Mouse (Mus musculus) forebrain, postnatal 0 days (tissue): ENCODE data around the gene Txndc2. TPM values are rescaled to one million over a fixed set of nuclear protein-coding genes. Genes with fewer than 3 reads are reported as not detected.

Source experiments
- ATAC-seq: fragments of 200-750 bp; cut with Nextera tagmentation; 2 replicates; pipeline ENCODE4 v1.8.0; 2017; ENCODE audit warnings: mild to moderate bottlenecking, moderate library complexity
- DNase-seq: peaks from one replicate; pipeline ENCODE4 v3.0.0-alpha.2; 2015
- H3K27ac ChIP-seq: fragments of 300-500 bp; sonication (generic); 2 replicates; pipeline ENCODE4 v1.5.1; 2014; ENCODE audit warnings: low read depth, mild to moderate bottlenecking, antibody characterized with exemption, low read length, moderate library complexity, mixed read lengths
- H3K27me3 ChIP-seq: fragments of 300-500 bp; sonication (generic); 2 replicates; pipeline ENCODE4 v1.6.1; 2014; ENCODE audit warnings: mild to moderate bottlenecking, low read length, mixed read lengths; ENCODE audit not compliant: insufficient read depth
- H3K36me3 ChIP-seq: fragments of 300-500 bp; sonication (generic); 2 replicates; pipeline ENCODE4 v1.6.1; 2014; ENCODE audit warnings: mild to moderate bottlenecking, moderate library complexity; ENCODE audit not compliant: insufficient read depth
- H3K4me1 ChIP-seq: fragments of 300-500 bp; sonication (generic); 2 replicates; pipeline ENCODE4 v1.6.1; 2014; ENCODE audit warnings: antibody characterized with exemption; ENCODE audit not compliant: insufficient read depth
- H3K4me2 ChIP-seq: fragments of 300-500 bp; sonication (generic); 2 replicates; pipeline ENCODE4 v1.6.1; 2014; ENCODE audit warnings: low read depth, mild to moderate bottlenecking, moderate library complexity
- H3K4me3 ChIP-seq: fragments of 300-500 bp; sonication (generic); 2 replicates; pipeline ENCODE4 v1.5.1; 2014; ENCODE audit warnings: low read depth, low read length, mixed read lengths
- H3K9ac ChIP-seq: fragments of 300-500 bp; sonication (generic); 2 replicates; pipeline ENCODE4 v1.6.1; 2014; ENCODE audit warnings: mild to moderate bottlenecking
- H3K9me3 ChIP-seq: fragments of 300-500 bp; sonication (generic); 2 replicates; pipeline ENCODE4 v1.6.1; 2016; ENCODE audit warnings: low read length
- CTCF ChIP-seq: sonication (generic); IDR thresholded peaks from 2 replicates; pipeline ENCODE4 v1.5.1; 2016; ENCODE audit warnings: antibody characterized with exemption, control low read depth, low read depth
- WGBS: fragments of 180-500 bp; shearing (Covaris S2); extraction: QIAGEN DNeasy Blood & Tissue Kit; methylation state at CpG from one replicate; pipeline ENCODE4 v1.1.7; 2014; 5-methylcytosine and 5-hydroxymethylcytosine counted together
- polyA plus RNA-seq: library from polyadenylated mRNA; unstranded; fragments of >200 nt; fragmentation: Nextera tagmentation; extraction: Ambion mirVana; gene quantifications from 2 replicates; pipeline ENCODE4 v1.2.1, GENCODE M21; 2015
- total RNA-seq: library from RNA; depleted of rRNA; stranded (reverse); fragments of >200 nt; gene quantifications from 2 replicates; pipeline ENCODE4 v1.2.3, GENCODE M21; 2014

The Txndc2 gene
- total and polyA plus RNA-seq, 2 experiments from 2014 or later, result 0.19 TPM; not detected in 1

GRCm38 (mm10) chr17:65679806-65680446, 38.0 kb upstream of the Txndc2 start:
- Histone ChIP-seq H3K4me2 (no peak overlapping the region), H3K9ac (no peak overlapping the region), H3K9me3 (no peaks in the 10 kb centered on the region), H3K27ac (no peak overlapping the region), H3K27me3 (no peaks in the 10 kb centered on the region), H3K4me3 (no peak overlapping the region), H3K36me3 (no peaks in the 10 kb centered on the region), H3K4me1 (no peaks in the 10 kb centered on the region)
- DNase-seq (no peak), ATAC-seq (0 out of 2 replicates have a peak, but pooled peaks have one; percentile 17)
- 62% methylated on average over 14 of the region's 14 CpGs for WGBS
- no peak for TF ChIP-seq CTCF

DNA sequence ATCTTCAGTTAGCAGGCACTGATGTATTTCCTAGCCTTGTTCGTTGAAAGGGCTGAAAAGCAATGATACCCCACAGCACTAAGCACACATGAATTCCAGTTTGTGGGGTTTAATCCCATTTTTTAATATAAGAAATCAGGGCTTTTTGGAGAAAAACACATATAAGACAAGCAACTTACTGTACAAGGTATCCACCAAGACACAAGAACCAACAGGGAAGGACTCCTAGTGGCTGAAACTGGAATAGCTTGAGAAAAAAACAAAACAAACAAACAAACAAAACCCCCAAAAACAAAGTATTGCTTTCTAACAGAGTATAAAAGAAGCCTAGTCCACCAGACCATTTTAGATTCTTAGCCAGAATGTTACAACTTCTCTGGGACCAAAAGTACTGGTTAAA, 35.8 kb upstream of the Txndc2 start:
- Histone ChIP-seq H3K27ac (no peak overlapping the region), H3K4me2 (no peak overlapping the region), H3K4me3 (no peak overlapping the region), H3K27me3 (no peaks in the 10 kb centered on the region), H3K9ac (no peak overlapping the region), H3K36me3 (no peaks in the 10 kb centered on the region), H3K9me3 (no peaks in the 10 kb centered on the region), H3K4me1 (no peaks in the 10 kb centered on the region)
- DNase-seq (no peak), ATAC-seq (no peak)
- 96% methylated on average over 1 of the region's 1 CpGs for WGBS
- peak; percentile 35 for TF ChIP-seq CTCF

DNA sequence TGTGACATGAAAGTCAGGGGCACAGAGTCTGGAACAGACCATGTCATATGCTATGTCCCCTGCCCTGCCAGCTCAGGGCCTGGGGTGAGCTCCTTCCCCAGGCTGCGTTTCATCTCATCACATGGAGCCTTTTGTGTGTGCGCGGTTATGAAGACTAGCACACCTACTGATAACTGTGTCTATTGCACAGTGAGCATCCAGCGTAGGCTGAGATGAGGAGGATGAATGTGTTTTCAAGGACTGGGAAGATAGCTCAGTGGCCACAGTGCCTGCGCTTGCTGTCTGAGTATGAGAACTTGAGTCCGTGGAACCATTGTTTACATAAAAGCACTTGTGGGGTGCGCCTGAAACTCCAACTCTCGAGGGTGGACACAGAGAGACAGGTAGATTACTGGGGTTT, 34.6 kb upstream of the Txndc2 start:
- no peak overlapping the region for H3K4me3 ChIP-seq

DNA sequence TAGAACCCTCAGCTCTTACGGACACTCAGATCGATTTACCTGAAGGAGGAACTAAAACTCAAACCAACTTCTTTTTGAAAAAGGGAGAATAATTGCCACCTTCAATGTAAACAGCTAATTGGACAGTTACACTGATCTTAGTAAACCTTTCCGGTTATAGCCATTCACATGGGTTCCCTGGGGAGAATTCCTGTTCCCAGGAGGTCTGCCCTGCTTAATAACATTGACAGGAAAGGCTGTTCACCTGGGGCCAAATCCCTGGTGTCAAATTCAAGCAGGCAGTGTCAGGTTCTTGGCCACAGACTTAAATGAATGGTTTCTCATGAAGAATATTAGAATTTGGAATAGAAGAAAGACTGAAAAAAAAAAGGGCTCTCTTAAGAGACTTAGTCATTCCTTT, 34.0 kb upstream of the Txndc2 start:
- Histone ChIP-seq H3K4me2 (no peak overlapping the region), H3K9me3 (no peaks in the 10 kb centered on the region), H3K4me1 (no peaks in the 10 kb centered on the region), H3K27ac (no peak overlapping the region), H3K27me3 (no peaks in the 10 kb centered on the region), H3K9ac (no peak overlapping the region), H3K4me3 (no peak overlapping the region), H3K36me3 (no peaks in the 10 kb centered on the region)
- WGBS, result 78% methylated on average over 3 of the region's 3 CpGs
- no peak for DNase-seq
- ATAC-seq, result no peak
- no peak for TF ChIP-seq CTCF

More for the DNA sequence above, 34.6 kb upstream of the Txndc2 start:
- no peaks in the 10 kb centered on the region for H3K36me3 ChIP-seq
- TF ChIP-seq CTCF, result no peak
- ATAC-seq (no peak), DNase-seq (no peak)
- H3K27me3 ChIP-seq, result no peaks in the 10 kb centered on the region
- H3K27ac ChIP-seq, result no peak overlapping the region
- H3K4me1 ChIP-seq, result no peaks in the 10 kb centered on the region
- H3K9me3 ChIP-seq, result no peaks in the 10 kb centered on the region
- no peak overlapping the region for H3K9ac ChIP-seq
- no peak overlapping the region for H3K4me2 ChIP-seq
- WGBS, result 95% methylated on average over 8 of the region's 8 CpGs

DNA sequence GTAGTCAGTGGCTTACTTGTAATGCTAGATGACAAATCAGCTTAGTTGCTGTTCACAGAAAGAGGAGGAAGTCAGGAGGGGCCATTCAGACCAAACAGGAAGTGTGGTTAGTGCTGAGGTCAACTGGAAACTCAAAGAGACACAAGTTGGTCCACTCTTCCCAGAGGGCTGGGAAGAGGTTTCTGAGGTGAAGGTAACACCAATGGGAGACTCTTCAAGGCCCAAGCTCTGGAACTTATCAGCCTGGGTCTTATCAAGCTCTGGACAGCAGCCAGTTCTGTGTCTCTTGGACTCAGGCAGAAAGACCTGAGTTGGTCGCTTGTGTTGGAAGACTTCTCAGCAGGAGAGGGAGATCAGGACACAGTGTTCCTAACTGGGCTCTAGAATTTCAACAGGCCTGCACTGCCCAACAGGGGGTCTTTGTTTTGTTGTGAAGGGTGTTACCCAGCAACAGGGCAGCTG, 32.8 kb upstream of the Txndc2 start:
- no peak for ATAC-seq

GRCm38 (mm10) chr17:65672926-65673325, 31.0 kb upstream of the Txndc2 start:
- Histone ChIP-seq H3K4me3 (no peak overlapping the region), H3K9ac (no peak overlapping the region), H3K36me3 (no peaks in the 10 kb centered on the region), H3K27ac (no peak overlapping the region), H3K4me2 (no peak overlapping the region), H3K9me3 (no peaks in the 10 kb centered on the region), H3K27me3 (no peaks in the 10 kb centered on the region), H3K4me1 (no peaks in the 10 kb centered on the region)
- no peak for TF ChIP-seq CTCF
- 93% methylated on average over 7 of the region's 7 CpGs for WGBS
- ATAC-seq (no peak), DNase-seq (no peak)

More for the DNA sequence above, 32.8 kb upstream of the Txndc2 start:
- Histone ChIP-seq H3K4me3 (no peak overlapping the region), H3K4me2 (no peak overlapping the region), H3K27ac (no peak overlapping the region), H3K36me3 (no peaks in the 10 kb centered on the region), H3K9me3 (no peaks in the 10 kb centered on the region), H3K4me1 (no peaks in the 10 kb centered on the region), H3K27me3 (no peaks in the 10 kb centered on the region), H3K9ac (no peak overlapping the region)
- WGBS, result 50% methylated on average over 1 of the region's 1 CpGs
- no peak for TF ChIP-seq CTCF
- DNase-seq, result no peak

DNA sequence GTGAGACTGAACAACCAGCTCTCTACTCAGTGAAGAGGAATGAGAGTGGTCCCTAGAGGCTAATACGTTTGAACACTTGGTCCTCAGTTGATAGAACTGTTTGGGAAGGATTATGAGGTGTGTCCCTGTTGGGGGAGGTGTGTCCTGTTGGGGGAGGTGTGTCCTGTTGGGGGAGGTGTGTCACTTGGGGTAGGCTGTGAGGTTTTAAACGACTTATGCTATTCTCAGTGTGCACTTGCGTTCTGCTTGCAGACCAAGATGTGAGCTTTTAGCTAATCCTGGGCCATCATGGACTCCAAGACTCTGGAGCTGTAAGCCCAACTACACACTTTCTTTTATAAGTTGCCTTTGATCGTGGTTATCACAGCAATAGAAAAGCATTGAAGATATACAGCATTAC, 27.1 kb upstream of the Txndc2 start:
- Histone ChIP-seq H3K36me3 (no peaks in the 10 kb centered on the region), H3K27ac (no peak overlapping the region), H3K4me2 (no peak overlapping the region), H3K4me1 (no peaks in the 10 kb centered on the region), H3K9ac (no peak overlapping the region), H3K27me3 (no peaks in the 10 kb centered on the region), H3K4me3 (no peak overlapping the region), H3K9me3 (no peaks in the 10 kb centered on the region)
- DNase-seq (no peak), ATAC-seq (no peak)
- WGBS, result 89% methylated on average over 4 of the region's 4 CpGs
- no peak for TF ChIP-seq CTCF
